Mouse (Mus musculus) heart, embryonic 11.5 days (tissue): ENCODE measurements around the gene Ncaph2. TPM values are rescaled to one million over a fixed set of nuclear protein-coding genes. Genes with fewer than 3 reads are reported as not detected.

ENCODE experiments used
- ATAC-seq: fragments of 200-750 bp; cut with Nextera tagmentation; replicated peaks from 2 replicates; pipeline ENCODE4 v1.8.0; 2017; ENCODE audit warnings: moderate library complexity; ENCODE audit not compliant: insufficient number of reproducible peaks, low FRiP score, low TSS enrichment
- H3K27ac ChIP-seq: fragments of 300-500 bp; sonication (generic); 2 replicates; pipeline ENCODE4 v1.5.1; 2014; ENCODE audit warnings: mild to moderate bottlenecking, low read depth, low read length
- H3K27me3 ChIP-seq: fragments of 300-500 bp; sonication (generic); 2 replicates; pipeline ENCODE4 v1.6.1; 2014; ENCODE audit warnings: mild to moderate bottlenecking, low read length, mixed read lengths; ENCODE audit not compliant: control insufficient read depth, insufficient read depth
- H3K36me3 ChIP-seq: fragments of 300-500 bp; sonication (generic); 2 replicates; pipeline ENCODE4 v1.6.1; 2014; ENCODE audit warnings: mild to moderate bottlenecking, low read length, moderate library complexity, mixed read lengths; ENCODE audit not compliant: control insufficient read depth, insufficient read depth
- H3K4me1 ChIP-seq: fragments of 300-500 bp; sonication (generic); 2 replicates; pipeline ENCODE4 v1.6.1; 2014; ENCODE audit warnings: low read length; ENCODE audit not compliant: control insufficient read depth, insufficient read depth
- H3K4me2 ChIP-seq: fragments of 300-500 bp; sonication (generic); 2 replicates; pipeline ENCODE4 v1.6.1; 2014; ENCODE audit warnings: mild to moderate bottlenecking, moderate library complexity
- H3K4me3 ChIP-seq: fragments of 300-500 bp; sonication (generic); 2 replicates; pipeline ENCODE4 v1.5.1; 2014; ENCODE audit warnings: low read depth, low read length
- H3K9ac ChIP-seq: fragments of 300-500 bp; sonication (generic); 2 replicates; pipeline ENCODE4 v1.6.1; 2014; ENCODE audit warnings: mild to moderate bottlenecking, low read depth, low read length, moderate library complexity
- H3K9me3 ChIP-seq: fragments of 300-500 bp; sonication (generic); replicated peaks from 2 replicates; pipeline ENCODE4 v1.6.1; 2016; ENCODE audit warnings: low read length; ENCODE audit not compliant: control insufficient read depth
- WGBS: fragments of 180-500 bp; shearing (Covaris S2); extraction: QIAGEN DNeasy Blood & Tissue Kit; methylation state at CpG from one replicate; pipeline ENCODE4 v1.1.7; 2014; ENCODE audit not compliant: insufficient replicate concordance; 5-methylcytosine and 5-hydroxymethylcytosine counted together
- polyA plus RNA-seq: library from polyadenylated mRNA; unstranded; fragments of >200 nt; fragmentation: Nextera tagmentation; extraction: Ambion mirVana; gene quantifications from 2 replicates; pipeline ENCODE4 v1.2.1, GENCODE M21; 2014

The Ncaph2 gene
- polyA plus RNA-seq, 1 experiment from 2014 or later, result 107 TPM

DNA sequence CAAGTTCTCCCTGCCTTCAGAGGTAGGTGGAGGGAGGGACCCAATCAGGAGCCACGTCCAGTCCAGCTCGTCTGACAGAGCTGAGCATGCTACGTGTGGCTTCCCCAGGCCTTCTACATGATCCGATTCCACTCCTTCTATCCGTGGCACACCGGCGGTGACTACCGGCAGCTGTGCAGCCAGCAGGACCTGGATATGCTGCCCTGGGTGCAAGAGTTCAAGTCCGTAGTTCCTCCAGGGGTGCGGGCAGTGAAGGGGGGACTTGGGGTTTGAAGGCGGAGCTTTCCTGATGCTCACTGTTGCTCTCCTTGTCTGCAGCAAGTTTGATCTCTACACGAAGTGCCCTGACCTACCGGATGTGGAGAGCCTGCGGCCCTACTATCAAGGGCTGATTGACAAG is 19.1 kb upstream of the Ncaph2 start:
- no peak overlapping the region for H3K27ac ChIP-seq
- 71% methylated on average over 14 of the region's 14 CpGs for WGBS
- H3K4me1 ChIP-seq, result no peaks in the 10 kb centered on the region
- no peak overlapping the region for H3K9ac ChIP-seq
- no peaks in the 10 kb centered on the region for H3K9me3 ChIP-seq
- no peaks in the 10 kb centered on the region for H3K36me3 ChIP-seq
- no peaks in the 10 kb centered on the region for H3K27me3 ChIP-seq
- no peak for ATAC-seq
- no peak overlapping the region for H3K4me2 ChIP-seq
- no peak overlapping the region for H3K4me3 ChIP-seq

DNA sequence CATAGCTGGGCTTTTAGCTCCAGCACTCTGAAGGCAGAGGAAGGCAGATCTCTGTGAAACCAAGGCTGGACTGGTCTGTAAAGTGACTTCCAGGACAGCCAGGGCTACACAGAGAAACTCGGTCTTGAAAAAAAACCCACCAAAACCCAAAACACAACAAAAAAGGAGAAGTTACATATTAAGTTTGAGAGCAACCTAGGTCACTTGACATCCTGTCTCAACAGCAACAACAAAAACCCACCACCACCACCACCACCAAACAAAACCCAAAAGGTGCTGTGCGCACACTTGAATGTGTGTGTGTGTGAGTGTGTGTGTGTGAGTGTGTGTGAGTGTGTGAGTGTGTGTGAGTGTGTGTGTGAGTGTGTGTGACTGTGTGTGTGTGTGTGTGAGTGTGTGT is 15.8 kb upstream of the Ncaph2 start:
- Histone ChIP-seq H3K4me2 (no peak overlapping the region), H3K9me3 (no peaks in the 10 kb centered on the region), H3K9ac (no peak overlapping the region), H3K36me3 (no peaks in the 10 kb centered on the region), H3K4me1 (no peaks in the 10 kb centered on the region), H3K27ac (no peak overlapping the region), H3K4me3 (no peak overlapping the region), H3K27me3 (no peaks in the 10 kb centered on the region)
- no peak for ATAC-seq
- WGBS, result 88% methylated on average over 2 of the region's 2 CpGs

- ATAC-seq, result no peak
- H3K4me1 ChIP-seq, result no peaks in the 10 kb centered on the region
- H3K36me3 ChIP-seq, result no peaks in the 10 kb centered on the region
- H3K27me3 ChIP-seq, result no peaks in the 10 kb centered on the region
- no peak overlapping the region for H3K9ac ChIP-seq
- no peak overlapping the region for H3K4me3 ChIP-seq
- H3K4me2 ChIP-seq, result no peak overlapping the region
- H3K9me3 ChIP-seq, result no peaks in the 10 kb centered on the region
- 83% methylated on average over 3 of the region's 3 CpGs for WGBS
- no peak overlapping the region for H3K27ac ChIP-seq
Observed at GRCm38 (mm10) chr15:89340136-89340535, 15.4 kb upstream of the Ncaph2 start.

- Histone ChIP-seq H3K4me2 (no peak overlapping the region), H3K4me1 (no peaks in the 10 kb centered on the region), H3K9ac (no peak overlapping the region), H3K36me3 (no peaks in the 10 kb centered on the region), H3K27ac (no peak overlapping the region), H3K27me3 (no peaks in the 10 kb centered on the region), H3K4me3 (no peak overlapping the region), H3K9me3 (no peaks in the 10 kb centered on the region)
- no peak for ATAC-seq
- 48% methylated on average over 1 of the region's 1 CpGs for WGBS
Observed at GRCm38 (mm10) chr15:89341678-89342077, 13.8 kb upstream of the Ncaph2 start.

GRCm38 (mm10) chr15:89343325-89343724 is 12.2 kb upstream of the Ncaph2 start:
- no peak overlapping the region for H3K9ac ChIP-seq
- no peak overlapping the region for H3K27ac ChIP-seq
- ATAC-seq, result no peak
- WGBS, result 79% methylated on average over 3 of the region's 3 CpGs
- H3K9me3 ChIP-seq, result no peaks in the 10 kb centered on the region
- no peaks in the 10 kb centered on the region for H3K36me3 ChIP-seq
- no peak overlapping the region for H3K4me2 ChIP-seq
- no peaks in the 10 kb centered on the region for H3K27me3 ChIP-seq
- H3K4me1 ChIP-seq, result no peaks in the 10 kb centered on the region
- no peak overlapping the region for H3K4me3 ChIP-seq

- H3K27ac ChIP-seq, result no peak overlapping the region
Observed at GRCm38 (mm10) chr15:89350447-89350846, 5.1 kb upstream of the Ncaph2 start.

DNA sequence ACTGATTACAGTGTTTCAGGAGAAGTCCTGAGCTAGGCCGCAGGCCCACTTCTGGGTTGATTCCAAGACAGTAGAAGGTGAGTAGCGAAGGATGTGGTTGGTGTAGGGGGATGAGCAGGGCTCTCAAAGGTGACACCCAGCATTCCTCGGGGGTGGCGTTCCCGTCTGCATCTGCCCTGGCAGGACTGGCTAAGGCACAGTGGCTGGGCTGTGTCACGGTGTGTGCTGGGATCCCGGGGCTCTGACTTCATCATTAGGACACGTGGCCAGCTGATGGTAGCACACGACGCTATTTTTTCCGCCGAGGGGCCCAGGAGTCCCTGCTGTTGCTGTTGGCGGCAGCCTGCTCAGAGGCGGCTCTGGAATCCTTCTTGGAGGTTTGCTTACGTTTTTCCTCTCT is 4.2 kb upstream of the Ncaph2 start:
- WGBS, result 81% methylated on average over 15 of the region's 15 CpGs
- no peak overlapping the region for H3K27ac ChIP-seq
- no peak overlapping the region for H3K4me2 ChIP-seq
- H3K4me1 ChIP-seq, result peaks cover 8% of the 10 kb centered on the region
- H3K9ac ChIP-seq, result no peak overlapping the region
- H3K4me3 ChIP-seq, result no peak overlapping the region
- peaks cover 21% of the 10 kb centered on the region for H3K36me3 ChIP-seq
- no peaks in the 10 kb centered on the region for H3K27me3 ChIP-seq
- H3K9me3 ChIP-seq, result no peaks in the 10 kb centered on the region
- no peak for ATAC-seq

More at GRCm38 (mm10) chr15:89350447-89350846, 5.1 kb upstream of the Ncaph2 start:
- no peaks in the 10 kb centered on the region for H3K27me3 ChIP-seq
- H3K9ac ChIP-seq, result no peak overlapping the region
- H3K9me3 ChIP-seq, result no peaks in the 10 kb centered on the region
- ATAC-seq, result no peak
- 74% methylated on average over 5 of the region's 5 CpGs for WGBS
- H3K36me3 ChIP-seq, result peaks cover 21% of the 10 kb centered on the region
- no peak overlapping the region for H3K4me3 ChIP-seq
- peaks cover 8% of the 10 kb centered on the region for H3K4me1 ChIP-seq
- H3K4me2 ChIP-seq, result no peak overlapping the region

DNA sequence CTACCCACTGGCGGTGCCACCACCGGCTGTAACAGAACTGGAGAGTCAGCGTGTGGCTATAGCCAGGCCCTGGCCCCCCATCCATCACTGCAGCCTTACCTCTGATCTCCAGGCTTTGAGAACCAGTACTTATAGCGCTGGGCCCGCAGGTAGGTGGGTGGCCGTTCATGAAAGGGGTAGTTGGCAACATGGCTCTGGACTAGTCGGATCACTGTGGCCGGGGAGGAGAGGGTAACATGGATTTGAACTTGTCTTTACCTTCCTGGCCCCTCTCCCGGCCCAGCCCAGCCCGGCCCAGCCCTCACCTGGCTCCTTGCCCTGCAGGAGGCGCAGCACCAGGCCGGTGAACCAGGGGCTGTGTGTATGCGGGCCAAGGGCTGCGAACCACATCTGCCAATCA is 3.5 kb upstream of the Ncaph2 start:
- Histone ChIP-seq H3K4me2 (no peak overlapping the region), H3K4me1 (peaks cover 10% of the 10 kb centered on the region), H3K27ac (no peak overlapping the region), H3K4me3 (no peak overlapping the region), H3K36me3 (peaks cover 21% of the 10 kb centered on the region), H3K9me3 (no peaks in the 10 kb centered on the region), H3K9ac (no peak overlapping the region), H3K27me3 (no peaks in the 10 kb centered on the region)
- WGBS, result 93% methylated on average over 14 of the region's 14 CpGs
- no peak for ATAC-seq

GRCm38 (mm10) chr15:89352795-89353194 is 2.7 kb upstream of the Ncaph2 start:
- Histone ChIP-seq H3K27ac (no peak overlapping the region), H3K27me3 (no peaks in the 10 kb centered on the region), H3K9ac (no peak overlapping the region), H3K9me3 (no peaks in the 10 kb centered on the region), H3K4me3 (no peak overlapping the region), H3K4me1 (peaks cover 14% of the 10 kb centered on the region), H3K4me2 (no peak overlapping the region), H3K36me3 (peaks cover 21% of the 10 kb centered on the region)
- WGBS, result 93% methylated on average over 12 of the region's 12 CpGs
- ATAC-seq, result no peak
